Mouse (Mus musculus): Measurements from ENCODE around the gene Gm17542. TPM values are rescaled to one million over a fixed set of nuclear protein-coding genes. Genes with fewer than 3 reads are reported as not detected.

Gene Gm17542
- polyA plus RNA-seq (2017; shearing (Covaris generic)) = not detected

DNA sequence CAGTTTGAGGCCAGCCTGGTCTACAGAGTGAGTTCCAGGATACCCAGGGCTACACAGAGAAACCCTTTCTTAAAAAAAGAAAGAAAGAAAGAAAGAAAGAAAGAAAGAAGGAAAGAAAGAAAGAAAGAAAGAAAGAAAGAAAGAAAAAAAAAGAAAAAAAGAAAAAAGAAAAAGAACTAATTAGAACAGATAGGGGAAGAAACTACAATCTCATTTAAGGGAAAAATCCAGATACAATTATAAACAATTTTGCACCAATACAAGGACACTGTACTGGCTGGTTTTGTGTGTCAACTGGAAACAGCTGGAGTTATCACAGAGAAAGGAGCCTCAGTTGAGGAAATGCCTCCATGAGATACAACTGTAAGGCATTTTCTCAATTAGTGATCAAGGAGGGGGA lies at the start of gene Gm17542:
Gene Gm17542, minus strand, starts transcription at position 101 of the 400 bp plus-strand sequence.

DNA sequence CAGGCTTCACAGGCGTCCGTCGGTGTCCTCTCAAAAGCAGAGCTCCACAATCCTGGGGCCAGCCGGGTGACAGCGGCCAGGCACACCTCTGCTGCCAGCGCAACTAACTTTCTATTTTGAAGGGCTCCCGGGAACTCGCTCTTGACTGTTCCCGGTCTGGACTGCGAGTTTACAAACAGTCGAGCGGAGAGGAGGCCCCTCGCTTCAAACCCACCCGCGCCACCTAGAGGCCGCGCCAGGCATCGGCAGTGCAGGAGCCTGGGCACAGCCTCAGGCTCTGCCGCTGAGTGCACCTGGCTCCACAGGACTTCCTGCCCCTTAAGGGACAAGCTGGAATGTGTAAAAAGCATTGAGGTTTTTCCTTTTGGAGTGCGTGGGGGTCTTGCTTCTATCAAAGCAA lies 42.5 kb downstream of the Gm17542 start, which contains the start of gene Edar:
Gene Edar, minus strand, starts transcription at position 122 of the 400 bp plus-strand sequence.

Other genes starting within 250 kb of the Gm17542 start
- 2.3 TPM for gene Ccdc138, start 220.3 kb downstream of the Gm17542 start, polyA plus RNA-seq (2017; shearing (Covaris generic))
- 0.10 TPM for gene Edar, start 42.6 kb downstream of the Gm17542 start, polyA plus RNA-seq (2017; shearing (Covaris generic))
- gene Sh3rf3, start 95.1 kb upstream of the Gm17542 start, polyA plus RNA-seq (2017; shearing (Covaris generic)) = 0.24 TPM